24 mouse cellular contexts compared by ENCODE assay signal in the genomic region with DNA sequence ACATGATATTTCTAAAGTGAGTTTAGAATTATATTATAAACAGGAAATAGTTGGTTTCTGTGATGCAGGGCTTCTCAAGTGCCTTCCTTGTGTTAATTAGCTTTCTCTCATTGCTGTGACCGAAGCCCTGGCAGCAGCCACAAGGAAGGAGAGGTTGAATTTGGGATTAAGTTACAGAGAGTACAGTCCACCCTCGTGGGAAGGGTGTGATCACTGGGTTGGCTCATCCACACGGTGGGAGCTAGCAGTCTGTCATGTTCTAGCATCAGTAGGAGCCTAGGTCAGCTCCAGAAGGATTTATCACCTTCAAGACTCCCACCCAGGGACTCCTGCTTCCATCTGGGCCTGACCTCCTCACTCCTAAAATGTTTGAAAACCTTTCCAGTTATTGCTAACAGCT.
DNase-seq lines count a peak whose midpoint lies in the region; ATAC-seq and TF ChIP-seq lines count a peak whose summit lies in the region.
"Had no signal": no experiment of that assay in that cellular context is flagged by ENCODE, and none has a peak within 500 bp of the region (broad histone marks: within the 10 kb centered on the region; RNA-seq: fewer than 3 reads in every experiment).

No protein-coding gene starts in this region.

- intact Hi-C loops in heart, postnatal 10 days (cut with DNase I), result no loop called here

- H3K36me3 ChIP-seq in kidney, embryonic 15.5 days, result no peaks in the 10 kb centered on the region
- H3K36me3 ChIP-seq in kidney, postnatal 0 days (ENCODE audit: insufficient read depth, low read length), result no peaks in the 10 kb centered on the region
- H3K36me3 ChIP-seq: embryonic facial prominence, embryonic 10.5 days; embryonic facial prominence, embryonic 12.5 days; forebrain, embryonic 15.5 days; G1E had no signal

- 15% methylated on average over 3 of the region's 3 CpGs for WGBS in kidney, embryonic 15.5 days
- WGBS in kidney, postnatal 0 days, result 13% methylated on average over 3 of the region's 3 CpGs

- H3K4me3 ChIP-seq in kidney, embryonic 15.5 days (replicated peaks), result no peak overlapping the region
- H3K4me3 ChIP-seq in kidney, postnatal 0 days (replicated peaks; ENCODE audit: low read depth, low read length), result no peak overlapping the region
- H3K4me3 ChIP-seq: embryonic facial prominence, embryonic 10.5 days; embryonic facial prominence, embryonic 12.5 days; forebrain, embryonic 13.5 days; forebrain, embryonic 15.5 days had no signal

- H3K9ac ChIP-seq in kidney, embryonic 15.5 days, result no peak overlapping the region
- H3K9ac ChIP-seq in kidney, postnatal 0 days (ENCODE audit: low read depth, low read length), result no peak overlapping the region
- H3K9ac ChIP-seq: embryonic facial prominence, embryonic 12.5 days; forebrain, embryonic 13.5 days; forebrain, embryonic 15.5 days had no signal

- no peak overlapping the region for H3K4me2 ChIP-seq in kidney, embryonic 15.5 days
- H3K4me2 ChIP-seq in kidney, postnatal 0 days (ENCODE audit: low read length), result no peak overlapping the region
- H3K4me2 ChIP-seq: embryonic facial prominence, embryonic 12.5 days; forebrain, embryonic 13.5 days; forebrain, embryonic 15.5 days had no signal

- no peaks in the 10 kb centered on the region for H3K27me3 ChIP-seq in kidney, embryonic 15.5 days
- no peaks in the 10 kb centered on the region for H3K27me3 ChIP-seq in kidney, postnatal 0 days (ENCODE audit: insufficient read depth, low read length)
- H3K27me3 ChIP-seq: CH12.LX; embryonic facial prominence, embryonic 12.5 days; forebrain, embryonic 13.5 days; forebrain, embryonic 15.5 days; Patski had no signal

- TF ChIP-seq CTCF in kidney, postnatal 0 days (IDR thresholded peaks at IDR 0.05; ENCODE audit: low read depth), result no peak

- H3K4me1 ChIP-seq in kidney, embryonic 15.5 days, result 0 out of 2 replicates have a peak, but pooled peaks cover 2% of the 10 kb centered on the region
- no peaks in the 10 kb centered on the region for H3K4me1 ChIP-seq in kidney, postnatal 0 days (replicated peaks; ENCODE audit: insufficient read depth, low read length)
- H3K4me1 ChIP-seq: embryonic facial prominence, embryonic 10.5 days; embryonic facial prominence, embryonic 12.5 days; forebrain, embryonic 13.5 days; forebrain, embryonic 15.5 days had no signal

- H3K9me3 ChIP-seq in kidney, embryonic 15.5 days (replicated peaks), result no peaks in the 10 kb centered on the region
- H3K9me3 ChIP-seq in kidney, postnatal 0 days (replicated peaks; ENCODE audit: low read length), result no peaks in the 10 kb centered on the region
- H3K9me3 ChIP-seq: embryonic facial prominence, embryonic 10.5 days; embryonic facial prominence, embryonic 12.5 days; forebrain, embryonic 13.5 days; forebrain, embryonic 15.5 days; G1E had no signal

- peak; percentile 76 for ATAC-seq in kidney, embryonic 15.5 days (replicated peaks; ENCODE audit: low FRiP score)
- ATAC-seq in kidney, postnatal 0 days (replicated peaks; ENCODE audit: low FRiP score, low read depth), result no peak
- ATAC-seq: activated CD4-positive, CD25-positive, alpha-beta regulatory T cell, adult 4 months; CD4-positive, CD25-positive, alpha-beta regulatory T cell, adult 4 months; forebrain, embryonic 13.5 days; forebrain, embryonic 15.5 days; Patski had no signal

- H3K27ac ChIP-seq in kidney, embryonic 15.5 days, result no peak overlapping the region
- no peak overlapping the region for H3K27ac ChIP-seq in kidney, postnatal 0 days
- H3K27ac ChIP-seq: embryonic facial prominence, embryonic 10.5 days; embryonic facial prominence, embryonic 12.5 days; forebrain, embryonic 13.5 days; forebrain, embryonic 15.5 days had no signal

- peak; percentile 67 for DNase-seq in heart, adult 11 months
- DNase-seq in heart, postnatal 10 days, result no peak
- no peak for DNase-seq in kidney, postnatal 4 days
- peak; percentile 49 for DNase-seq in kidney, postnatal 0 days (ENCODE audit: low spot score)
- DNase-seq in kidney, adult 18-20 months, result no peak
- DNase-seq: adrenal gland, adult 8-10 months; adrenal gland, postnatal 14 days; adrenal gland, postnatal 36 days; B cell, adult 2 months; cerebellum, adult 11-12 months; cerebellum, adult 2 months; cerebellum, adult 9-10 months; cerebellum, postnatal 10 days; cerebellum, postnatal 25 days had no signal

Comparison
In these comparisons a context has a peak if more than half of its experiments do, and no peak if none do; other contexts are left out.
1. DNase-seq: peak in heart, adult 11 months (single experiment) and kidney, postnatal 0 days (single experiment); none in heart, postnatal 10 days (0 of 2), kidney, postnatal 4 days (0 of 2) and kidney, adult 18-20 months (single experiment).